Mouse (Mus musculus): ENCODE data around the gene Unc45b.

DNA sequence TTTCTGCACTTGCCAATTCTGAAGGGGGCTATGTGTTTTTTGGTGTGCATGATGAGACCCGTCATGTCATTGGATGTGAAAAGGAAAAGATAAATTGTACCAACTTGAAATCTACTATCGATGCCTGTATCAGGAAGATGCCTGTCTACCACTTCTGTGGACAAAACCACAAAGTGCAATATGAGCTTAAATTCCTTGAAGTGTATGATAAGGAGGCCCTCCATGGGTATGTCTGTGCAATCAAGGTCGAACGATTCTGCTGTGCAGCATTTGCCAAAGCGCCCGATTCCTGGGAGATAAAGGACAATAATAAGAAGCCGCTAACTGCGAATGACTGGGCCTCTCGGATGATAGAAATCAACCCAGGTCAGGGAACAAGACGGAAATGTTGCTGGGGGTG lies 46.6 kb downstream of the Unc45b start:
- no peak for TF ChIP-seq ZC3H11A (IDR thresholded peaks at IDR 0.05; ENCODE audit: low read depth, low read length)
- no peak for TF ChIP-seq ZKSCAN1 (IDR thresholded peaks at IDR 0.05; ENCODE audit: borderline replicate concordance, low read depth, low read length)
- no peak for TF ChIP-seq RAD21 (IDR thresholded peaks at IDR 0.05; ENCODE audit: low read depth, low read length)
- no peak for TF ChIP-seq POLR2A (IDR thresholded peaks at IDR 0.05; ENCODE audit: low read depth, low read length)
- no peak for TF ChIP-seq ZNF384 (IDR thresholded peaks at IDR 0.05; ENCODE audit: low read depth, low read length)
- TF ChIP-seq MYC (IDR thresholded peaks at IDR 0.05; ENCODE audit: low read depth, low read length), result no peak
- TF ChIP-seq NELFE (IDR thresholded peaks at IDR 0.05; ENCODE audit: low read depth, low read length), result no peak
- no peak for TF ChIP-seq CHD1 (IDR thresholded peaks at IDR 0.05; ENCODE audit: low read depth, low read length)
- no peak for TF ChIP-seq MEF2A (IDR thresholded peaks at IDR 0.05; ENCODE audit: borderline replicate concordance, low read depth, low read length)
- TF ChIP-seq MAX (IDR thresholded peaks at IDR 0.05; ENCODE audit: low read length), result no peak
